Mouse (Mus musculus) MEL (cell line): ENCODE data around the gene Ccl11. TPM values are rescaled to one million over a fixed set of nuclear protein-coding genes. Genes with fewer than 3 reads are reported as not detected.

Experiments used
- DNase-seq: peaks from one replicate; pipeline ENCODE4 v3.0.0; 2011; ENCODE audit warnings: low read depth, low spot score
- H3K27ac ChIP-seq: 2 replicates; pipeline ENCODE4 v1.5.1; 2012; ENCODE audit warnings: low read depth, mild to moderate bottlenecking, control low read depth, low read length, moderate library complexity; ENCODE audit not compliant: control insufficient read depth
- H3K27me3 ChIP-seq, 2 experiments: fragments of 150-350 bp in 1 of 2; sonication (generic) in 1 of 2; 2 replicates each; pipeline ENCODE4 v1.6.1; 2012; ENCODE audit warnings: low read length in 2 of 2, mild to moderate bottlenecking in 2 of 2, improper control_type of control experiment in 1 of 2, moderate library complexity in 1 of 2; ENCODE audit not compliant: insufficient read depth in 2 of 2, control insufficient read depth in 1 of 2
- H3K36me3 ChIP-seq, 2 experiments: 2 replicates each; pipeline ENCODE4 v1.6.1; 2012 to 2014; ENCODE audit warnings: low read length in 2 of 2, improper control_type of control experiment in 1 of 2, inconsistent platforms in 1 of 2, mild to moderate bottlenecking in 1 of 2; ENCODE audit not compliant: insufficient read depth in 2 of 2, control insufficient read depth in 1 of 2
- H3K4me1 ChIP-seq, 2 experiments: fragments of 150-350 bp in 1 of 2; sonication (generic) in 1 of 2; 2 replicates each; pipeline ENCODE4 v1.6.1; 2012; ENCODE audit warnings: low read length in 2 of 2, improper control_type of control experiment in 1 of 2, mild to moderate bottlenecking in 1 of 2; ENCODE audit not compliant: insufficient read depth in 2 of 2, control insufficient read depth in 1 of 2
- H3K4me3 ChIP-seq, 2 experiments: fragments of 150-350 bp in 1 of 2; sonication (generic) in 1 of 2; 2 replicates each; pipeline ENCODE4 v1.5.1; 2012; ENCODE audit warnings: low read depth in 2 of 2, low read length in 2 of 2, mild to moderate bottlenecking in 2 of 2, moderate library complexity in 2 of 2, control low read depth in 1 of 2, improper control_type of control experiment in 1 of 2; ENCODE audit not compliant: control insufficient read depth in 1 of 2, insufficient read depth in 1 of 2
- H3K79me2 ChIP-seq: 2 replicates; pipeline ENCODE4 v1.6.1; 2012; ENCODE audit warnings: mild to moderate bottlenecking, low read length, moderate library complexity; ENCODE audit not compliant: control insufficient read depth, poor library complexity, insufficient read depth
- H3K9ac ChIP-seq: 2 replicates; pipeline ENCODE4 v1.6.1; 2012; ENCODE audit warnings: low read depth, mild to moderate bottlenecking, control low read depth, low read length, moderate library complexity; ENCODE audit not compliant: control insufficient read depth, poor library complexity, severe bottlenecking
- H3K9me3 ChIP-seq: fragments of 150-350 bp; sonication (generic); replicated peaks from 2 replicates; pipeline ENCODE4 v1.6.1; 2012; ENCODE audit warnings: mild to moderate bottlenecking, low read length, improper control_type of control experiment, moderate library complexity; ENCODE audit not compliant: insufficient read depth
- BHLHE40 ChIP-seq: IDR thresholded peaks from 2 replicates; pipeline ENCODE4 v1.6.1; 2012; ENCODE audit warnings: low read depth, mild to moderate bottlenecking, inconsistent platforms, low read length, improper control_type of control experiment, borderline replicate concordance
- CHD1 ChIP-seq: IDR thresholded peaks from 2 replicates; pipeline ENCODE4 v1.6.1; 2012; ENCODE audit warnings: low read depth, mild to moderate bottlenecking, inconsistent platforms, low read length, improper control_type of control experiment
- CTCF ChIP-seq, 3 experiments: IDR thresholded peaks in 2 of 3; conservative IDR thresholded peaks in 1 of 3; 2 replicates each; pipeline ENCODE4 v1.5.1; 2011 to 2012; ENCODE audit warnings: low read length in 3 of 3, low read depth in 2 of 3, mild to moderate bottlenecking in 2 of 3, improper control_type of control experiment in 1 of 3, inconsistent platforms in 1 of 3, mixed read lengths in 1 of 3, moderate library complexity in 1 of 3; ENCODE audit not compliant: control insufficient read depth in 1 of 3, insufficient read depth in 1 of 3, poor library complexity in 1 of 3, severe bottlenecking in 1 of 3
- EP300 ChIP-seq, 2 experiments: IDR thresholded peaks; 2 replicates each; pipeline ENCODE4 v1.6.1; 2011; ENCODE audit warnings: improper control_type of control experiment in 2 of 2, low read length in 2 of 2, low read depth in 1 of 2, mild to moderate bottlenecking in 1 of 2
- ETS1 ChIP-seq: IDR thresholded peaks from 2 replicates; pipeline ENCODE4 v1.6.1; 2012; ENCODE audit warnings: low read depth, mild to moderate bottlenecking, inconsistent platforms, low read length, improper control_type of control experiment, moderate library complexity
- GATA1 ChIP-seq: IDR thresholded peaks from 2 replicates; pipeline ENCODE4 v1.6.1; 2011; ENCODE audit warnings: low read depth, low read length, improper control_type of control experiment
- KAT2A ChIP-seq: conservative IDR thresholded peaks from 2 replicates; pipeline ENCODE4 v1.6.1; 2012; ENCODE audit warnings: low read depth, low read length, improper control_type of control experiment, inconsistent platforms
- MAFK ChIP-seq: IDR thresholded peaks from 2 replicates; pipeline ENCODE4 v1.6.1; 2011; ENCODE audit warnings: low read depth, mild to moderate bottlenecking, low read length, improper control_type of control experiment, borderline replicate concordance
- MEF2A ChIP-seq: IDR thresholded peaks from 2 replicates; pipeline ENCODE4 v1.6.1; 2014; ENCODE audit warnings: low read depth, mild to moderate bottlenecking, inconsistent platforms, low read length, improper control_type of control experiment; ENCODE audit not compliant: poor library complexity, insufficient replicate concordance, severe bottlenecking; ENCODE audit errors: extremely low read depth
- MXI1 ChIP-seq: IDR thresholded peaks from 2 replicates; pipeline ENCODE4 v1.6.1; 2011; ENCODE audit warnings: mild to moderate bottlenecking, low read depth, low read length, improper control_type of control experiment
- NELFE ChIP-seq: IDR thresholded peaks from 2 replicates; pipeline ENCODE4 v1.6.1; 2011; ENCODE audit warnings: low read depth, low read length, improper control_type of control experiment
- RAD21 ChIP-seq: IDR thresholded peaks from 2 replicates; pipeline ENCODE4 v1.6.1; 2011; ENCODE audit warnings: mild to moderate bottlenecking, low read depth, low read length, improper control_type of control experiment
- RCOR1 ChIP-seq: IDR thresholded peaks from 2 replicates; pipeline ENCODE4 v1.6.1; 2012; ENCODE audit warnings: low read depth, mild to moderate bottlenecking, inconsistent platforms, low read length, improper control_type of control experiment
- SIN3A ChIP-seq: IDR thresholded peaks from 2 replicates; pipeline ENCODE4 v1.6.1; 2012; ENCODE audit warnings: low read length, improper control_type of control experiment, inconsistent platforms
- TAL1 ChIP-seq: IDR thresholded peaks from 2 replicates; pipeline ENCODE4 v1.6.1; 2012; ENCODE audit warnings: mild to moderate bottlenecking, inconsistent platforms, low read length, moderate library complexity, mixed read lengths
- TCF12 ChIP-seq: IDR thresholded peaks from 2 replicates; pipeline ENCODE4 v1.6.1; 2014; ENCODE audit warnings: low read depth, mild to moderate bottlenecking, inconsistent platforms, low read length, improper control_type of control experiment, moderate library complexity
- UBTF ChIP-seq: IDR thresholded peaks from 2 replicates; pipeline ENCODE4 v1.6.1; 2012; ENCODE audit warnings: low read depth, mild to moderate bottlenecking, inconsistent platforms, low read length, improper control_type of control experiment, moderate library complexity, borderline replicate concordance; ENCODE audit not compliant: insufficient read depth
- USF1 ChIP-seq: IDR thresholded peaks from 2 replicates; pipeline ENCODE4 v1.6.1; 2014; ENCODE audit warnings: low read depth, mild to moderate bottlenecking, inconsistent platforms, low read length, improper control_type of control experiment, moderate library complexity
- polyA plus RNA-seq, 2 experiments: library from polyadenylated mRNA; stranded (reverse) in 1 of 2; unstranded in 1 of 2; fragments of >175 nt in 1 of 2; fragments of >200 nt in 1 of 2; gene quantifications; 2 replicates each; pipeline versions ENCODE4 v1.2.1 to v1.2.4; 2012; ENCODE audit warnings: low replicate concordance in 2 of 2, low read depth in 1 of 2; ENCODE audit not compliant: insufficient read length in 2 of 2, insufficient read depth in 1 of 2, missing spikeins in 1 of 2
- total RNA-seq: library from RNA; depleted of rRNA; stranded (reverse); fragments of 300-350 nt; gene quantifications from 2 replicates; pipeline ENCODE4 v1.2.3, GENCODE M21; 2012

Gene Ccl11
- total and polyA plus RNA-seq, 3 experiments: not detected

DNA sequence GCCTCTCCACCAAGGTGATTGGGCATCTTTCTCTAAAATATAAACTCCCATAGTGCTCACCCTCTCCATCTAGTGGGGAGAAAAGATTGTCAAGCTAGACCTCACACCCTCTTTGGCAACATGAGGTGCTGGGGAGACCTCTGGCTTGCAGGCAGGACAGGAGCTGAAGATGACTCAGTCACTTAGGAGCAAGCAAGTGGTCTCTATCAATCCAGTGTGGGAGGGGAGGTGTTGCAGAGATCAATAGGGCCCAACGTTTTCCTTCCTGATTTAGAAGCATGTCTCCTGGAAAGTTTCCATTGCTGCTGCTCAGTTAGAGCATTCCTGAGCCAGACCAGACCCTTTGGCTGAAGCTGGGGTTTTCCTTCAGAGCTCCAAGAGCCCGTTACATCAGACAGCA lies 19.1 kb upstream of the Ccl11 start, which contains the start of gene Gm17268:
Gene Gm17268, minus strand, starts transcription at position 28 of the 400 bp plus-strand sequence.
- Histone ChIP-seq H3K27ac (no peak within 1 kb of the TSS), H3K9ac (no peak within 1 kb of the TSS), H3K36me3 (peaks cover 0 to 8% of the 10 kb centered on the region in 2 experiments; a peak in 2 of 4 replicates), H3K27me3 (no peaks in the 10 kb centered on the region), H3K4me1 (peaks cover 2 to 6% of the 10 kb centered on the region in 2 experiments; a peak in 3 of 4 replicates), H3K9me3 (no peaks in the 10 kb centered on the region), H3K4me3 (no peak within 1 kb of the TSS), H3K79me2 (no peaks in the 10 kb centered on the region)
- DNase-seq: no peak
- TF ChIP-seq CTCF (IDR thresholded peaks at IDR 0.05 in 2 of 3, conservative IDR thresholded peaks at IDR 0.05 in 1 of 3; ENCODE audit: control insufficient read depth in 1 of 3, insufficient read depth in 1 of 3, low read depth in 2 of 3, low read length in 3 of 3, poor library complexity in 1 of 3, severe bottlenecking in 1 of 3) (no peak), MAFK (no peak)

DNA sequence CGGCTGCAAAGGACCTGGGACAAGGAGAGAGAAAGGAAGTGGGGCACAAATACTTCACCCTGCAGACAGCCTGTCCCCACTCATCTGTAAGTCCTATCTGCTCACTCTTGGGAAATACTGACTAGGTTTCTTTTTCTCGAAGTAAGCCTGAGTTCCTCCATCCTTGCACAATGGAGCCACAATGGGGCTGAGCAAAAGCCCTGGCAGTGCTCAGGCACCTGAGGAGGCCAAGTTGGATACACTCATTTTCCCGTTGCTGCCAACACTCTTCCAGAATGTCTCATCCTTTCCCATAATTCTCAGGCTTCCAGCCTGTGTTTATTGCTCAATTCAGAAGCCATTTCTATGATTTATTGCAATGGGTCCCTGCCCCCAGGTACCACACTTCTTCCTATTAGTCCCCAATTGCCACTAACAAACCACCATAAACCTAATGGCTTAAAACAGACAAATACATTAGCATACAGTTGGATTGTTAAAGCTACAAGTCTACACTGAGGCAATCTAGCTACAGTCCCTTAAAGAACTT lies 18.4 kb upstream of the Ccl11 start:
- Histone ChIP-seq H3K4me3 (no peak overlapping the region), H3K9me3 (no peaks in the 10 kb centered on the region), H3K4me1 (peaks cover 2 to 6% of the 10 kb centered on the region in 2 experiments; a peak in 3 of 4 replicates), H3K9ac (no peak overlapping the region), H3K79me2 (no peaks in the 10 kb centered on the region), H3K27ac (no peak overlapping the region), H3K27me3 (no peaks in the 10 kb centered on the region), H3K36me3 (peaks cover 0 to 8% of the 10 kb centered on the region in 2 experiments; a peak in 2 of 4 replicates)
- no peak for DNase-seq
- TF ChIP-seq CHD1 (no peak), UBTF (no peak), KAT2A (no peak), MEF2A (no peak), ETS1 (no peak), RAD21 (no peak), EP300 (IDR thresholded peaks at IDR 0.05; ENCODE audit: low read depth in 1 of 2, low read length in 2 of 2) (no peak), NELFE (no peak)

DNA sequence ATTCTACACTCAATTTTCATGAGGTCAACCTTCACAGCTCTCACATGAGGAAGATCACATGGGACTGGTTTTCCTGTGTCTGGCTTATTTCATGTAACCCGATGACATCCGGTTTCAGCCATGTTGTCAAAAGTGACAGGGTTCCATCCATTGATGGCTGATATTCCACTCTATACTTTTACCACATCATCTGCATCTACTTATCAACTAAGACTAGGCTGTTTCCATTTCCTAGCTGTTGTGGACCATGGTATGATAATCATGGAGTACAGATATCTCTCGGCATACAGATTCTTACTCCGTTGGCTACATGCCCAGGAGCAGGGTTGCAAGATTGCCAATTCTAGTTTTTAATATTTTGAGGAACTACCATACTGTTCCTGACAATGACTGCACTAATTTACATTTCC lies 15.9 kb upstream of the Ccl11 start:
- peaks cover 2 to 6% of the 10 kb centered on the region in 2 experiments; a peak in 3 of 4 replicates for H3K4me1 ChIP-seq

More for the DNA sequence above, 15.9 kb upstream of the Ccl11 start:
- Histone ChIP-seq H3K36me3 (peaks cover 0 to 8% of the 10 kb centered on the region in 2 experiments; a peak in 2 of 4 replicates), H3K4me3 (no peak overlapping the region), H3K9ac (no peak overlapping the region), H3K27me3 (no peaks in the 10 kb centered on the region)
- TF ChIP-seq GATA1 (peak; percentile 92), RAD21 (no peak), USF1 (peak; percentile 70; the same call in 1 of the 2 replicates), KAT2A (no peak), TCF12 (peak; percentile 96), TAL1 (peak; percentile 49), BHLHE40 (0 out of 2 replicates have a peak, but pooled peaks have one; percentile 6), SIN3A (peak; percentile 43), MXI1 (no peak), EP300 (IDR thresholded peaks at IDR 0.05; ENCODE audit: low read depth in 1 of 2, low read length in 2 of 2) (peak; percentile 85 to 92), ETS1 (peak; percentile 86; the same call in 1 of the 2 replicates), RCOR1 (peak; percentile 74)
- TF ChIP-seq, all 39 proteins: peak for 9
- peak; percentile 89 for DNase-seq
- no peaks in the 10 kb centered on the region for H3K79me2 ChIP-seq
- H3K27ac ChIP-seq: peak overlapping the region; percentile 77
- no peaks in the 10 kb centered on the region for H3K9me3 ChIP-seq
